Mouse (Mus musculus): Measurements from ENCODE around the gene Paqr4.

- TF ChIP-seq CTCF (IDR thresholded peaks at IDR 0.05; ENCODE audit: low read depth) (no peak), EP300 (IDR thresholded peaks at IDR 0.05; ENCODE audit: low read depth) (no peak)
Observed at GRCm38 (mm10) chr17:23755689-23756088, 15.0 kb upstream of the Paqr4 start.

Measured in heart, postnatal 0 days (tissue).